Mouse (Mus musculus) central nervous system, embryonic 14 days (tissue): ENCODE results near the gene Scgb1b7. TPM values are rescaled to one million over a fixed set of nuclear protein-coding genes. Genes with fewer than 3 reads are reported as not detected.

ENCODE experiments used
- polyA plus RNA-seq: library from polyadenylated mRNA; depleted of rRNA; stranded (reverse); fragments of >200 nt; gene quantifications from 2 replicates; pipeline ENCODE4 v1.2.3, GENCODE M21; 2012; rRNA removed

Scgb1b7 gene
- not detected in 2 replicates for polyA plus RNA-seq

DNA sequence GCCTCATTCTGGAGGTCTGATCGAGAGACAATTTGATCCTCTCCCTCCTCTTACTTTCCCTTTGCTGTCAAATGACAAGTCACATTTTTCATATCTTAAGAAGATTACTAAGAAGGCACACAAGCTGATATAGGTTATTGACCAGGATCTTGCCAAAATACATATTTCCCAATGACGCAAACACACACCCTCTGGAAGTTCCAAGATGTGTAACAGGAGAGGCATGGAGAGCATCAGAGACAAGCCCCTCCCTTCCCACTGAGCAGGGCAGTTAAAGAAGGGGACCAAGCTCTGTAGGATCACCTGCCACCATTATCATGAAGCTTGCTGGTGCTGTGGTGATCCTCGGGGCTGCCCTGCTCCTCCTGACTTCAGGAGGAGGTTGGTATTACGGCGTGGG, at the start of gene Scgb1b7:
Gene Scgb1b7, plus strand, starts transcription at position 301 of the 400 bp plus-strand sequence.

DNA sequence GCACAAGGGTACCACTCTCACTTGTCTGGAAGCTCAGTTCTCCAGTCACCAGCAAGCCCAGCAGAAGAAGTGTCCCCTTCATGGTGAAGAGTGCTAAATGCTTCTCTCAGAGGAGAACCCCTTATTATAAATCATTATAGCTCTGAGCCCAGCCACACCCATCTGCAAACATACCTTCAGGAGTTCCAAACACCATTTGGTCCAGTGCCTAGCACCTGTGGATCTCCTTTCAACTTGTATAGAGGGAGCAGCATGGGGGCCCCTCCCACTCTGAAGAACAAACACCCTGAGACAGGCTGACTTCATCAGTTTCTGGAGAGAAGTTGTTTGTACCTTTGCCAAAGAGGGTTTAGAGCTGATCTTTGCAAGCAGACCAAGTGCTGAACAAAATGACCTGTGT, 6.8 kb upstream of the Scgb1b7 start, which contains the start of gene Scgb2b7:
Gene Scgb2b7, minus strand, starts transcription at position 101 of the 400 bp plus-strand sequence.

Other genes with a start within 250 kb of the Scgb1b7 start
- not detected in 2 replicates for gene Scgb2b7, start 6.9 kb upstream of the Scgb1b7 start, polyA plus RNA-seq